Comparison of ENCODE assay signal across 9 mouse cellular contexts in genomic region chr4:124943022-124943421, GRCm38 (mm10). TPM values are rescaled to one million over a fixed set of nuclear protein-coding genes. Genes with fewer than 3 reads are reported as not detected.
DNase-seq lines count a peak whose midpoint lies in the region; ATAC-seq and TF ChIP-seq lines count a peak whose summit lies in the region.
"Had no signal": no experiment of that assay in that cellular context is flagged by ENCODE, and none has a peak within 500 bp of the region (broad histone marks: within the 10 kb centered on the region; RNA-seq: fewer than 3 reads in every experiment).

No protein-coding gene starts in this region.

- TF ChIP-seq EP300 in liver, embryonic 14.5 days (IDR thresholded peaks at IDR 0.05; ENCODE audit: low read depth), result no peak

- no peaks in the 10 kb centered on the region for H3K27me3 ChIP-seq in Patski
- no peaks in the 10 kb centered on the region for H3K27me3 ChIP-seq in liver, embryonic 14.5 days (ENCODE audit: control insufficient read depth, insufficient read depth, low read length)

- POLR2A ChIA-PET in Patski (lab: Charles Lee), result interaction anchor here (0.9 kb wide), 1 partner anchor 114 kb away, joined by 3 read pairs; no protein-coding TSS in a partner anchor

- in situ Hi-C loops in Patski (cut with MboI; ENCODE audit: low pct_unique_long_range_greater_than_20kb), result loop anchor here (5.0 kb wide), 1 partner anchor 114 kb away; no protein-coding TSS in a partner anchor

- H3K9me3 ChIP-seq in liver, embryonic 14.5 days (ENCODE audit: control insufficient read depth, low read length), result no peaks in the 10 kb centered on the region
- H3K9me3 ChIP-seq: limb, embryonic 12.5 days had no signal

- CTCF ChIA-PET in Patski (lab: Charles Lee), result interaction anchor here (0.6 to 3.5 kb wide), 11 partner anchors 10 to 156 kb away, joined by 3 to 20 read pairs (median 4); no protein-coding TSS in a partner anchor

- H3K4me3 ChIP-seq in liver, embryonic 14.5 days (ENCODE audit: insufficient read depth in 1 of 2, low read depth in 2 of 2, low read length in 2 of 2), result no peak overlapping the region
- H3K4me3 ChIP-seq: limb, embryonic 12.5 days had no signal

- WGBS in liver, embryonic 14.5 days (ENCODE audit: insufficient replicate concordance), result 9% methylated on average over 4 of the region's 4 CpGs

- ATAC-seq in Patski, result no peak
- ATAC-seq in liver, embryonic 14.5 days (ENCODE audit: insufficient read depth), result no peak

- TF ChIP-seq CTCF in Patski (IDR thresholded peaks at IDR 0.05), result peak; percentile 73
- peak; percentile 96 for TF ChIP-seq CTCF in liver, embryonic 14.5 days (IDR thresholded peaks at IDR 0.05; ENCODE audit: low read depth)

- intact Hi-C loops in gastrocnemius, postnatal 14 days (cut with DNase I; ENCODE audit: low total_unique reads), result loop anchor here (5.0 kb wide), 1 partner anchor 114 kb away; no protein-coding TSS in a partner anchor

- H3K9ac ChIP-seq in liver, embryonic 14.5 days (replicated peaks), result no peak overlapping the region
- H3K9ac ChIP-seq: limb, embryonic 12.5 days had no signal

- no peak overlapping the region for H3K27ac ChIP-seq in liver, embryonic 14.5 days
- H3K27ac ChIP-seq: limb, embryonic 12.5 days had no signal

- peaks cover 0 to under 1% of the 10 kb centered on the region in 2 experiments; a peak in 1 of 4 replicates for H3K4me1 ChIP-seq in liver, embryonic 14.5 days (replicated peaks; ENCODE audit: control insufficient read depth in 2 of 2, insufficient read depth in 2 of 2, low read length in 1 of 2)

- peak; percentile 68 for DNase-seq in CD4-positive helper T cell, adult 2 months (ENCODE audit: low read depth, low spot score)
- no peak for DNase-seq in Patski (ENCODE audit: low read depth, low spot score)
- DNase-seq in cerebellum, postnatal 10 days, result peak; percentile 89 to 93
- peak; percentile 74 for DNase-seq in gastrocnemius, postnatal 14 days
- DNase-seq in kidney, postnatal 10 days, result peak; percentile 89
- peak; percentile 41 to 54 (median 50) for DNase-seq in liver, embryonic 14.5 days (ENCODE audit: low read depth in 3 of 3, low spot score in 3 of 3)
- DNase-seq in retina, embryonic 14.5 days (ENCODE audit: low spot score), result peak; percentile 92
- peak; percentile 44 to 66 for DNase-seq in urinary bladder, adult 18-20 months (ENCODE audit: low spot score in 2 of 2)

- no peak overlapping the region for H3K4me2 ChIP-seq in liver, embryonic 14.5 days (ENCODE audit: low read depth)
- H3K4me2 ChIP-seq: limb, embryonic 12.5 days had no signal

- no peaks in the 10 kb centered on the region; the same call in 1 of the 2 replicates for H3K36me3 ChIP-seq in liver, embryonic 14.5 days (replicated peaks; ENCODE audit: control insufficient read depth, insufficient read depth, low read depth)

RNA-seq across cellular contexts. Expression of gene Cdca8, which starts 3.9 kb away (rescaled TPM):
- polyA plus RNA-seq in Patski (2021), result 42.9 TPM
- total RNA-seq in gastrocnemius, postnatal 14 days (2021), result 1 to 10 TPM; 3.8 to 4.0 TPM
- 48.0 and 61.8 TPM in 2 replicates for polyA plus RNA-seq in liver, embryonic 14.5 days (2012; rRNA removed)
- polyA plus RNA-seq in liver, embryonic 14.5 days (2014; fragmentation: Nextera tagmentation; extraction: Ambion mirVana), result 91.6 and 102 TPM in 2 replicates

RNA-seq across cellular contexts. Expression of gene 9930104L06Rik, which starts 6.2 kb away (rescaled TPM):
- 8.9 TPM for polyA plus RNA-seq in Patski (2021)
- 1 to 10 TPM; 5.9 to 7.3 TPM for total RNA-seq in gastrocnemius, postnatal 14 days (2021)
- 5.8 and 5.9 TPM in 2 replicates for polyA plus RNA-seq in liver, embryonic 14.5 days (2012; rRNA removed)
- polyA plus RNA-seq in liver, embryonic 14.5 days (2014; fragmentation: Nextera tagmentation; extraction: Ambion mirVana), result 0.94 and 1.5 TPM in 2 replicates

RNA-seq across cellular contexts. Expression of gene Rspo1, which starts 43.2 kb away (rescaled TPM):
- not detected for polyA plus RNA-seq in Patski (2021)
- total RNA-seq in gastrocnemius, postnatal 14 days (2021), result under 1 TPM in 1 of 2 experiments, not detected in 1; 0.33 TPM
- 0.68 and 0.69 TPM in 2 replicates for polyA plus RNA-seq in liver, embryonic 14.5 days (2012; rRNA removed)
- polyA plus RNA-seq in liver, embryonic 14.5 days (2014; fragmentation: Nextera tagmentation; extraction: Ambion mirVana), result 0.42 and 0.51 TPM in 2 replicates
